Mouse (Mus musculus): ENCODE data around the gene Edil3. TPM values are rescaled to one million over a fixed set of nuclear protein-coding genes. Genes with fewer than 3 reads are reported as not detected.

Gene Edil3
- total and polyA plus RNA-seq, 3 experiments = 0.10 to 0.30 (median 0.16) TPM

DNA sequence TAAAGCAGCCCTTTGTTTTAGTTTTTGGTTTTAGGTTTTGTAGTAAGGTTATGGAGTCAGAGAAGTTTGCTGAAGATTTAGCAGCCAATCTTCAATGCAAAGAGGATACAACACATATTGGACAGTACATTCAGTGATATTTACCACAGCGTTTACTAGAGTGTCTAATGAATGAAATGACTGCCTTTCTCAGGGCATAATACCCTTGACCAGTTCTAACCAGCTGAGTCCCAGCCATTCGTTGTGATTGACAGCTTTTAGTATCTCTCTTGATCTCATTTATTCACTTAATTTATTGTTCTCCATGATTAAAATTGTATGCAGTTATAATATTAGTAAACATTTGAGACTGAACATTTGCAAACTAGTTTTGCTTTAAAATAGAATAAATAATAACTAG lies 375.7 kb downstream of the Edil3 start:
- WGBS = 68% methylated on average over 2 of the region's 2 CpGs
- Histone ChIP-seq H3K27ac (no peak overlapping the region), H3K9ac (ENCODE audit: low read depth, low read length) (no peak overlapping the region), H3K4me1 (ENCODE audit: control insufficient read depth, insufficient read depth, low read length) (no peaks in the 10 kb centered on the region), H3K36me3 (ENCODE audit: control insufficient read depth, insufficient read depth, low read length) (no peaks in the 10 kb centered on the region), H3K4me3 (no peak overlapping the region), H3K27me3 (ENCODE audit: control insufficient read depth, insufficient read depth, low read length) (no peaks in the 10 kb centered on the region), H3K79me2 (replicated peaks; ENCODE audit: control insufficient read depth, insufficient read depth, low read length) (no peaks in the 10 kb centered on the region)
- intact Hi-C loops (cut with DNase I) = no loop called here
- TF ChIP-seq CTCF (IDR thresholded peaks at IDR 0.05) = no peak
- no peak for TF ChIP-seq EP300 (IDR thresholded peaks at IDR 0.05; ENCODE audit: insufficient read depth, low read depth, low read length)
- TF ChIP-seq POLR2A (IDR thresholded peaks at IDR 0.05; ENCODE audit: insufficient read depth, low read depth, low read length) = no peak
- DNase-seq = no peak

DNA sequence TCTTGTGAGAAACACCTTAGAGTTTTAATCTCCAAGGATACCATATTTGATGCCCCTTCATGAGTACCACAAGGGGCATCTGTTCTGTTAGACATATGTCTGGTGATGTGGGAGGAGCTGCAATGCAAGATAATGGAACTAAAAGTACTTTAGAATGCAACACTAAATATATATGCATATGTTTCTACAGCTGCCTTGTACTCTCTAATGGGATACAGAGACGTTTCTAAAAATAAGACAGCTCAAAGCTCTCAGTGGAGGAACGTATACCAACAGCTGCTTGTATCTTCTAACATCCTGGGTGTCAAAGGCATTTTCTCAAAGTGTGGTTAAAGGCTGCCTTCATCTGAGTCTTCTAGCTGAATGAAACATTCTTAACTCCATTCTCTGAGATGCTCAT lies 378.0 kb downstream of the Edil3 start:
- DNase-seq = no peak
- WGBS = 43% methylated on average over 2 of the region's 2 CpGs
- TF ChIP-seq CTCF (IDR thresholded peaks at IDR 0.05) (no peak), EP300 (IDR thresholded peaks at IDR 0.05; ENCODE audit: insufficient read depth, low read depth, low read length) (no peak), POLR2A (IDR thresholded peaks at IDR 0.05; ENCODE audit: insufficient read depth, low read depth, low read length) (no peak)
- intact Hi-C loops (cut with DNase I) = no loop called here
- Histone ChIP-seq H3K27ac (no peak overlapping the region), H3K79me2 (replicated peaks; ENCODE audit: control insufficient read depth, insufficient read depth, low read length) (no peaks in the 10 kb centered on the region), H3K36me3 (ENCODE audit: control insufficient read depth, insufficient read depth, low read length) (no peaks in the 10 kb centered on the region), H3K4me3 (no peak overlapping the region), H3K4me1 (ENCODE audit: control insufficient read depth, insufficient read depth, low read length) (no peaks in the 10 kb centered on the region), H3K27me3 (ENCODE audit: control insufficient read depth, insufficient read depth, low read length) (no peaks in the 10 kb centered on the region), H3K9ac (ENCODE audit: low read depth, low read length) (no peak overlapping the region)

- Histone ChIP-seq H3K79me2 (replicated peaks; ENCODE audit: control insufficient read depth, insufficient read depth, low read length) (no peaks in the 10 kb centered on the region), H3K27ac (no peak overlapping the region), H3K4me3 (no peak overlapping the region), H3K4me1 (ENCODE audit: control insufficient read depth, insufficient read depth, low read length) (no peaks in the 10 kb centered on the region), H3K9ac (ENCODE audit: low read depth, low read length) (no peak overlapping the region), H3K27me3 (ENCODE audit: control insufficient read depth, insufficient read depth, low read length) (no peaks in the 10 kb centered on the region), H3K36me3 (ENCODE audit: control insufficient read depth, insufficient read depth, low read length) (no peaks in the 10 kb centered on the region)
- 89% methylated on average over 1 of the region's 1 CpGs for WGBS
- TF ChIP-seq POLR2A (IDR thresholded peaks at IDR 0.05; ENCODE audit: insufficient read depth, low read depth, low read length) (no peak), CTCF (IDR thresholded peaks at IDR 0.05) (no peak), EP300 (IDR thresholded peaks at IDR 0.05; ENCODE audit: insufficient read depth, low read depth, low read length) (no peak)
- intact Hi-C loops (cut with DNase I) = no loop called here
- DNase-seq = no peak
These were observed 416.8 kb downstream of the Edil3 start for GRCm38 (mm10) chr13:89238104-89238503.

DNA sequence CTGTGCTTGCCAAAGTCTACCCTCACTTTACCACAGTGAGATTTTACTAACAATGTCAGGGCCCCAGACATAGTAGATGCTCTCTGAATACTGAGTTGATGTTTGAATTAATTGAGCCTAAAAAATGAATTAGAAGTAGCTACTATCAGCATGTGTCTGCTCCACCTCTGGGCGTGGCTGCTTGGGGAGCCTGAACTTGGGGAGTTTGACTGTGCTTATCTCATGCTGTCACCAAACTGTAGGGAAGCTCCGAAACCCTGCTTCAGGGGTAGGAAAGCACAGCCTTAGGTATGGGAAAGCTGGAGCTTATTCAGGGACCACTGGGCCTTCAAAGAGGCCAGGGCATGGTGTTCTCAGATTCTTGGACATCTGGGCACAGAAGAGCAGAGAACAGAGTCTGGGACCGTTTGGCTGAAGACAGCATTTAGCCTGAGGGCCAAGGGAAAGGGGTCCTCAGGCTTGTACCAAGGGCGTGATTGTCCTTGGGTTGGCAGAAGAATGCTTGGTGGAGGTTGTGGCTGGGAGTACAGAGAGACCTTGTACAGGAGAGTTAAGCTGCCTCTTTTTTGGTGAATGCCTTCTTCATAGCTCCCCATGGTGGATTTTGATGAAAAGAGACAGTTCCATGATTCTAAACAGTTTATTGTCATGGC lies 432.8 kb downstream of the Edil3 start:
- 66% methylated on average over 4 of the region's 4 CpGs for WGBS

GRCm38 (mm10) chr13:89256906-89257305 lies 435.6 kb downstream of the Edil3 start:
- Histone ChIP-seq H3K9ac (ENCODE audit: low read depth, low read length) (no peak overlapping the region), H3K79me2 (replicated peaks; ENCODE audit: control insufficient read depth, insufficient read depth, low read length) (no peaks in the 10 kb centered on the region), H3K27me3 (ENCODE audit: control insufficient read depth, insufficient read depth, low read length) (no peaks in the 10 kb centered on the region), H3K36me3 (ENCODE audit: control insufficient read depth, insufficient read depth, low read length) (no peaks in the 10 kb centered on the region), H3K4me1 (ENCODE audit: control insufficient read depth, insufficient read depth, low read length) (no peaks in the 10 kb centered on the region), H3K27ac (no peak overlapping the region), H3K4me3 (no peak overlapping the region)
- no peak for DNase-seq
- intact Hi-C loops (cut with DNase I) = no loop called here
- TF ChIP-seq EP300 (IDR thresholded peaks at IDR 0.05; ENCODE audit: insufficient read depth, low read depth, low read length) (no peak), CTCF (IDR thresholded peaks at IDR 0.05) (no peak), POLR2A (IDR thresholded peaks at IDR 0.05; ENCODE audit: insufficient read depth, low read depth, low read length) (no peak)
- WGBS = 47% methylated on average over 1 of the region's 1 CpGs

More for the DNA sequence above, 432.8 kb downstream of the Edil3 start:
- H3K79me2 ChIP-seq (replicated peaks; ENCODE audit: control insufficient read depth, insufficient read depth, low read length) = no peaks in the 10 kb centered on the region
- no peak overlapping the region for H3K9ac ChIP-seq (ENCODE audit: low read depth, low read length)
- TF ChIP-seq CTCF (IDR thresholded peaks at IDR 0.05) = no peak
- TF ChIP-seq POLR2A (IDR thresholded peaks at IDR 0.05; ENCODE audit: insufficient read depth, low read depth, low read length) = no peak
- TF ChIP-seq EP300 (IDR thresholded peaks at IDR 0.05; ENCODE audit: insufficient read depth, low read depth, low read length) = no peak
- intact Hi-C loops (cut with DNase I) = no loop called here
- DNase-seq = no peak
- no peaks in the 10 kb centered on the region for H3K36me3 ChIP-seq (ENCODE audit: control insufficient read depth, insufficient read depth, low read length)
- no peaks in the 10 kb centered on the region for H3K4me1 ChIP-seq (ENCODE audit: control insufficient read depth, insufficient read depth, low read length)
- no peak overlapping the region for H3K27ac ChIP-seq
- no peaks in the 10 kb centered on the region for H3K27me3 ChIP-seq (ENCODE audit: control insufficient read depth, insufficient read depth, low read length)
- H3K4me3 ChIP-seq = no peak overlapping the region

DNA sequence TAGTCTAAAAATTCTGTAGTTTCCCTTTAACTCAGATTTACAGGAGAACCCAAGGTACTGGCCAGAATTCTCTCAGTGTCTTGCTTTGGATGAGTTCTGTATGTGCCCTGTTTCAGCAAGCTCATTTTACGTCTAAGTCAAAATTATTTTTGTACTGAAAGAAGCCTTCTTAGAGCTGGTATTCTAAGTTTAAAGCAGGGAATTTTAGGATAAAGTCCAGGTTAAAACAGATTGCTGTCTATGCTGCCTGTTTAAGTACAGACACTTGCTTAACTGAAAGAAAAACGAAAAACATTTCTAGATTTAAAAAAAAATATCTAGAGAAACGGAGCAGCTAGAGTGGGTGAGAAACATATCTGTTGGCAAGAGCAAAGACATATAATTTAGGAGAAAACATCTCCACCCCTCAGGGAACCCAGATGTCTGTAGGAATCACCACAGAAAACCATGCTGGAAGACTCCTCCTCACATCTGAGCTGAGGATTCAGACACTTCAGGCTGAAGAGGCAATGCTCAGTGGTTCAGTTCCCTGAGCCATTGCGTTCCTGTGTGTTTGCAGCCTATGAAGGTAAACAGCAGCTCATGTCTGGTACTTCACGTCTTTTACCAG lies 465.5 kb downstream of the Edil3 start:
- Histone ChIP-seq H3K9ac (ENCODE audit: low read depth, low read length) (no peak overlapping the region), H3K27me3 (ENCODE audit: control insufficient read depth, insufficient read depth, low read length) (no peaks in the 10 kb centered on the region), H3K36me3 (ENCODE audit: control insufficient read depth, insufficient read depth, low read length) (no peaks in the 10 kb centered on the region), H3K4me3 (no peak overlapping the region), H3K79me2 (replicated peaks; ENCODE audit: control insufficient read depth, insufficient read depth, low read length) (no peaks in the 10 kb centered on the region), H3K27ac (no peak overlapping the region), H3K4me1 (ENCODE audit: control insufficient read depth, insufficient read depth, low read length) (no peaks in the 10 kb centered on the region)
- intact Hi-C loops (cut with DNase I) = no loop called here
- DNase-seq = no peak
- TF ChIP-seq POLR2A (IDR thresholded peaks at IDR 0.05; ENCODE audit: insufficient read depth, low read depth, low read length) (no peak), EP300 (IDR thresholded peaks at IDR 0.05; ENCODE audit: insufficient read depth, low read depth, low read length) (no peak), CTCF (IDR thresholded peaks at IDR 0.05) (no peak)
- WGBS = 65% methylated on average over 5 of the region's 5 CpGs

All from heart, adult 2 months (tissue).